Mouse (Mus musculus): ENCODE measurements around the gene Ogfod1.

- TF ChIP-seq GATA1 (IDR thresholded peaks at IDR 0.05; ENCODE audit: low read length) = no peak
- TF ChIP-seq TAL1 (IDR thresholded peaks at IDR 0.05; ENCODE audit: low read length) = no peak
Observed at GRCm38 (mm10) chr8:94110526-94111177, 73.7 kb downstream of the Ogfod1 start.
